Mouse (Mus musculus): ENCODE results near the gene Ddx54. TPM values are rescaled to one million over a fixed set of nuclear protein-coding genes. Genes with fewer than 3 reads are reported as not detected.

Ddx54 gene
- polyA plus RNA-seq, 1 experiment, result 44.6 TPM

- TF ChIP-seq POLR2A (IDR thresholded peaks at IDR 0.05; ENCODE audit: low read depth, low read length) (no peak), CTCF (IDR thresholded peaks at IDR 0.05; ENCODE audit: extremely low read depth, insufficient read length, insufficient replicate concordance, low read depth, low read length) (peak; percentile 76; the same call in 1 of the 2 replicates)
- 58% methylated on average over 16 of the region's 16 CpGs for WGBS
Measured at GRCm38 (mm10) chr5:120590356-120591010, 22.1 kb upstream of the Ddx54 start.

GRCm38 (mm10) chr5:120592141-120592540 is 20.4 kb upstream of the Ddx54 start:
- Histone ChIP-seq H3K27ac (ENCODE audit: insufficient read depth, low read depth, low read length) (no peak overlapping the region), H3K36me3 (ENCODE audit: control insufficient read depth, insufficient read depth, low read length) (no peaks in the 10 kb centered on the region), H3K4me1 (ENCODE audit: control insufficient read depth, insufficient read depth, insufficient read length, low read length) (peaks cover 5% of the 10 kb centered on the region), H3K4me3 (ENCODE audit: low read depth, low read length) (no peak overlapping the region), H3K27me3 (ENCODE audit: control insufficient read depth, insufficient read depth, low read length) (no peaks in the 10 kb centered on the region)
- 76% methylated on average over 7 of the region's 7 CpGs for WGBS
- no peak for TF ChIP-seq CTCF (IDR thresholded peaks at IDR 0.05; ENCODE audit: extremely low read depth, insufficient read length, insufficient replicate concordance, low read depth, low read length)
- no peak for TF ChIP-seq POLR2A (IDR thresholded peaks at IDR 0.05; ENCODE audit: low read depth, low read length)

More at GRCm38 (mm10) chr5:120590356-120591010, 22.1 kb upstream of the Ddx54 start:
- Histone ChIP-seq H3K27ac (ENCODE audit: insufficient read depth, low read depth, low read length) (no peak overlapping the region), H3K27me3 (ENCODE audit: control insufficient read depth, insufficient read depth, low read length) (no peaks in the 10 kb centered on the region), H3K4me1 (ENCODE audit: control insufficient read depth, insufficient read depth, insufficient read length, low read length) (peaks cover 9% of the 10 kb centered on the region), H3K36me3 (ENCODE audit: control insufficient read depth, insufficient read depth, low read length) (no peaks in the 10 kb centered on the region), H3K4me3 (ENCODE audit: low read depth, low read length) (no peak overlapping the region)

- Histone ChIP-seq H3K27ac (ENCODE audit: insufficient read depth, low read depth, low read length) (no peak overlapping the region), H3K36me3 (ENCODE audit: control insufficient read depth, insufficient read depth, low read length) (no peaks in the 10 kb centered on the region), H3K4me1 (ENCODE audit: control insufficient read depth, insufficient read depth, insufficient read length, low read length) (no peaks in the 10 kb centered on the region), H3K27me3 (ENCODE audit: control insufficient read depth, insufficient read depth, low read length) (no peaks in the 10 kb centered on the region), H3K4me3 (ENCODE audit: low read depth, low read length) (no peak overlapping the region)
- TF ChIP-seq CTCF (IDR thresholded peaks at IDR 0.05; ENCODE audit: extremely low read depth, insufficient read length, insufficient replicate concordance, low read depth, low read length), result no peak
- 83% methylated on average over 6 of the region's 6 CpGs for WGBS
Measured at GRCm38 (mm10) chr5:120594485-120594884, 18.1 kb upstream of the Ddx54 start.

- no peak overlapping the region for H3K27ac ChIP-seq (ENCODE audit: insufficient read depth, low read depth, low read length)
- no peak overlapping the region for H3K4me3 ChIP-seq (ENCODE audit: low read depth, low read length)
- no peaks in the 10 kb centered on the region for H3K27me3 ChIP-seq (ENCODE audit: control insufficient read depth, insufficient read depth, low read length)
- H3K4me1 ChIP-seq (ENCODE audit: control insufficient read depth, insufficient read depth, insufficient read length, low read length), result no peaks in the 10 kb centered on the region
- TF ChIP-seq POLR2A (IDR thresholded peaks at IDR 0.05; ENCODE audit: low read depth, low read length), result no peak
- no peak for TF ChIP-seq CTCF (IDR thresholded peaks at IDR 0.05; ENCODE audit: extremely low read depth, insufficient read length, insufficient replicate concordance, low read depth, low read length)
- WGBS, result 64% methylated on average over 6 of the region's 6 CpGs
- no peaks in the 10 kb centered on the region for H3K36me3 ChIP-seq (ENCODE audit: control insufficient read depth, insufficient read depth, low read length)
Measured at GRCm38 (mm10) chr5:120599625-120600024, 12.9 kb upstream of the Ddx54 start.

GRCm38 (mm10) chr5:120600946-120601668 is 11.4 kb upstream of the Ddx54 start:
- H3K36me3 ChIP-seq (ENCODE audit: control insufficient read depth, insufficient read depth, low read length), result no peaks in the 10 kb centered on the region
- H3K27ac ChIP-seq (ENCODE audit: insufficient read depth, low read depth, low read length), result no peak overlapping the region
- H3K27me3 ChIP-seq (ENCODE audit: control insufficient read depth, insufficient read depth, low read length), result no peaks in the 10 kb centered on the region
- H3K4me3 ChIP-seq (ENCODE audit: low read depth, low read length), result no peak overlapping the region
- H3K4me1 ChIP-seq (ENCODE audit: control insufficient read depth, insufficient read depth, insufficient read length, low read length), result peaks cover 4% of the 10 kb centered on the region; the same call in 1 of the 2 replicates
- peak; percentile 44; the same call in 1 of the 2 replicates for TF ChIP-seq CTCF (IDR thresholded peaks at IDR 0.05; ENCODE audit: extremely low read depth, insufficient read length, insufficient replicate concordance, low read depth, low read length)
- TF ChIP-seq POLR2A (IDR thresholded peaks at IDR 0.05; ENCODE audit: low read depth, low read length), result no peak
- 54% methylated on average over 11 of the region's 11 CpGs for WGBS

- no peaks in the 10 kb centered on the region for H3K27me3 ChIP-seq (ENCODE audit: control insufficient read depth, insufficient read depth, low read length)
Measured at GRCm38 (mm10) chr5:120602210-120602609, 10.3 kb upstream of the Ddx54 start.

GRCm38 (mm10) chr5:120603515-120603914 is 9.0 kb upstream of the Ddx54 start:
- Histone ChIP-seq H3K36me3 (ENCODE audit: control insufficient read depth, insufficient read depth, low read length) (no peaks in the 10 kb centered on the region), H3K4me3 (ENCODE audit: low read depth, low read length) (no peak overlapping the region), H3K27me3 (ENCODE audit: control insufficient read depth, insufficient read depth, low read length) (no peaks in the 10 kb centered on the region), H3K27ac (ENCODE audit: insufficient read depth, low read depth, low read length) (no peak overlapping the region), H3K4me1 (ENCODE audit: control insufficient read depth, insufficient read depth, insufficient read length, low read length) (peaks cover 4% of the 10 kb centered on the region; the same call in 1 of the 2 replicates)
- 92% methylated on average over 7 of the region's 7 CpGs for WGBS
- TF ChIP-seq CTCF (IDR thresholded peaks at IDR 0.05; ENCODE audit: extremely low read depth, insufficient read length, insufficient replicate concordance, low read depth, low read length) (no peak), POLR2A (IDR thresholded peaks at IDR 0.05; ENCODE audit: low read depth, low read length) (no peak)

More at GRCm38 (mm10) chr5:120602210-120602609, 10.3 kb upstream of the Ddx54 start:
- no peaks in the 10 kb centered on the region for H3K36me3 ChIP-seq (ENCODE audit: control insufficient read depth, insufficient read depth, low read length)
- 96% methylated on average over 12 of the region's 12 CpGs for WGBS
- TF ChIP-seq CTCF (IDR thresholded peaks at IDR 0.05; ENCODE audit: extremely low read depth, insufficient read length, insufficient replicate concordance, low read depth, low read length), result no peak
- TF ChIP-seq POLR2A (IDR thresholded peaks at IDR 0.05; ENCODE audit: low read depth, low read length), result no peak
- no peak overlapping the region for H3K27ac ChIP-seq (ENCODE audit: insufficient read depth, low read depth, low read length)
- H3K4me1 ChIP-seq (ENCODE audit: control insufficient read depth, insufficient read depth, insufficient read length, low read length), result peaks cover 4% of the 10 kb centered on the region; the same call in 1 of the 2 replicates
- no peak overlapping the region for H3K4me3 ChIP-seq (ENCODE audit: low read depth, low read length)

Data from small intestine, adult 2 months (tissue).